Mouse (Mus musculus) lung, adult 2 months (tissue): ENCODE data around the gene Dcaf15.

Experiments used
- CTCF ChIP-seq: fragments of 200-500 bp; IDR thresholded peaks from 2 replicates; pipeline ENCODE4 v1.5.1; 2011; ENCODE audit warnings: mild to moderate bottlenecking, low read length, control low read depth; ENCODE audit not compliant: insufficient read depth
- POLR2A ChIP-seq: fragments of 200-500 bp; IDR thresholded peaks from 2 replicates; pipeline ENCODE4 v1.6.1; 2011; ENCODE audit warnings: low read depth, mild to moderate bottlenecking, control low read depth, low read length, borderline replicate concordance; ENCODE audit errors: extremely low read depth

DNA sequence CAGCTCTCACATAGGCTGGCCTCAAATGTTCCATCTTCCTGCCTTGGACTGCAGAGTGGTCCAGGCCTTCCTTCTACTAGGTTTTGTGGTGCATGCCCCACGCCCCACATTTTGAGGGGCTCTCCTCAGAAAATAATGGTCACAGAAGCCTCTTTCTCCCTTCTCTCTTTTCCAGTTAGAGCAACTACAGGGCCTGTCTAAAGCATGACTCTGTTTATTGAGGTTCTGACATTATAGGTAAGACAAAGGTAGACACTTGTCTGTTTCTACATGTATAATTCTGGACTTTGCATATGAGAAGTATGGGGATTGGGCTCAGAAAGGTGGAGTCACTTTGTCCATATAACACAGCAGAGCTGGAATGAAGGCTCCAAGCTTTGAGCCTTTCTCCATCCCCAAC is 39.5 kb downstream of the Dcaf15 start, which contains the start of gene Gm10643:
- TF ChIP-seq CTCF = no peak
- TF ChIP-seq POLR2A = no peak
